Mouse (Mus musculus): ENCODE data around the gene Atxn7l3. TPM values are rescaled to one million over a fixed set of nuclear protein-coding genes. Genes with fewer than 3 reads are reported as not detected.
A peak's percentile ranks its signal among the peaks of the same experiment; 100 is the strongest.

Atxn7l3 gene
- total and polyA plus RNA-seq, 2 experiments from 2014 or later: 26.5 to 166 TPM

DNA sequence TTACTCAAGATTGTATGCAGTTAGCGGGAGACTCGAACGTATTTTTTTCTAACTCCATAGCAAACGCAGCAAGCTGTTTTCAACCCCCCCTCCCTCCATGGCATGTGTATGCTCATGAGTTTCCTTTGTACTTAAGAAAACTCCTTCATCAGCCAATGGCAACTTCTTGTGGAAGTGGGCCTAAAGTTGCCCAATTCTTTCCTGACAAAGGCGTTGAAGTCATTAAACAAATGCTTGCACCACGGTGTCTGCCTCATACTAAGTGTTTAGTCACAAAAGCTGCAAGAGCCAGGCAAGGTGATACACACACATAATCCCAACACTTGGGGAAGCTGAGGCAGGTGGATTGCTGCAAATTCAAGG is 50.2 kb downstream of the Atxn7l3 start:
- H3K4me3 ChIP-seq (ENCODE audit: low read depth, low read length): no peak overlapping the region
- no peak overlapping the region for H3K27ac ChIP-seq (ENCODE audit: low read depth, low read length)
- TF ChIP-seq CTCF (IDR thresholded peaks at IDR 0.05): no peak
- H3K4me2 ChIP-seq (ENCODE audit: low read depth, low read length, poor library complexity, severe bottlenecking): no peak overlapping the region
- 76% methylated on average over 6 of the region's 6 CpGs for WGBS
- DNase-seq (ENCODE audit: low spot score): no peak
- no peaks in the 10 kb centered on the region for H3K27me3 ChIP-seq (ENCODE audit: insufficient read depth, low read length)
- peaks cover 5% of the 10 kb centered on the region; the same call in 1 of the 2 replicates for H3K4me1 ChIP-seq (ENCODE audit: insufficient read depth, low read length)
- no peaks in the 10 kb centered on the region for H3K36me3 ChIP-seq (ENCODE audit: insufficient read depth, low read length)
- H3K9me3 ChIP-seq (ENCODE audit: low read length): no peaks in the 10 kb centered on the region
- H3K9ac ChIP-seq (replicated peaks; ENCODE audit: low read length, poor library complexity, severe bottlenecking): no peak overlapping the region
- no peak for ATAC-seq (ENCODE audit: low FRiP score)

DNA sequence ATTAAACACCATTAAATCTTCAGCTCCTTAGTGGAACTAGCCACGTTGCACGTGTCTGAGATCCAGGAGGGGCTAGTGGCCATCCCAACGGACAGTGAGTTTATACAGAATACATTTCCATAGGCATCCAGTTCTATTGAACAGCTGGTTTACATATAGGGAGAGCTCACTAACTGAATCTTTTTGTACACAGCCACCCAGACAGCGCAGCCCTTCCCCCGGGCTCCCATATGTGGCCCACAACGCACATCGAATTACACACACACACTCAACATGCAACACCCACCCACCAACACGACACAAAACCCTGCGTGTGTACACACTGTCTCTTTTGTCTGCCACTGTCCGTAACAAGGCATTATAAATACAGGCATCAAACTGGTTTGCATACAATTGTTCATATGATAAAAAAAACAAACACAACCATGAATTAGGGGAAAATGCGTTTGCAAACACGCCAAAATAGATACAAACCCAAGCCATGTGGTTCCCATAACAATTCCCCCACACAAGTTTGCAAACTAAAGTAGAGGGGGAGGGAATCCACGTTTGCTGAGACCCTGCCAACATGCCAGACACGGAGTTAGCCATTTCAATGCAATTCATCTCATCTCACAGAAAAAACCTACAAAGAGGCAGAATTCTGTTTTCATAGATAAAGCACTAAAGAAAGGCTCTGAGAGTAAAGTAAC is 50.7 kb downstream of the Atxn7l3 start:
- DNase-seq (ENCODE audit: low spot score): no peak
- peaks cover 5% of the 10 kb centered on the region; the same call in 1 of the 2 replicates for H3K4me1 ChIP-seq (ENCODE audit: insufficient read depth, low read length)
- no peaks in the 10 kb centered on the region for H3K36me3 ChIP-seq (ENCODE audit: insufficient read depth, low read length)
- H3K4me3 ChIP-seq (ENCODE audit: low read depth, low read length): peak overlapping the region; percentile 37
- no peak for TF ChIP-seq CTCF (IDR thresholded peaks at IDR 0.05)
- H3K4me2 ChIP-seq (ENCODE audit: low read depth, low read length, poor library complexity, severe bottlenecking): peak overlapping the region; percentile 64
- peak overlapping the region; percentile 59 for H3K27ac ChIP-seq (ENCODE audit: low read depth, low read length)
- 0 out of 2 replicates have a peak, but pooled peaks have one; percentile 10 for ATAC-seq (ENCODE audit: low FRiP score)
- WGBS: 39% methylated on average over 14 of the region's 14 CpGs
- no peaks in the 10 kb centered on the region for H3K27me3 ChIP-seq (ENCODE audit: insufficient read depth, low read length)
- H3K9me3 ChIP-seq (ENCODE audit: low read length): no peaks in the 10 kb centered on the region
- peak overlapping the region; percentile 63 for H3K9ac ChIP-seq (replicated peaks; ENCODE audit: low read length, poor library complexity, severe bottlenecking)

DNA sequence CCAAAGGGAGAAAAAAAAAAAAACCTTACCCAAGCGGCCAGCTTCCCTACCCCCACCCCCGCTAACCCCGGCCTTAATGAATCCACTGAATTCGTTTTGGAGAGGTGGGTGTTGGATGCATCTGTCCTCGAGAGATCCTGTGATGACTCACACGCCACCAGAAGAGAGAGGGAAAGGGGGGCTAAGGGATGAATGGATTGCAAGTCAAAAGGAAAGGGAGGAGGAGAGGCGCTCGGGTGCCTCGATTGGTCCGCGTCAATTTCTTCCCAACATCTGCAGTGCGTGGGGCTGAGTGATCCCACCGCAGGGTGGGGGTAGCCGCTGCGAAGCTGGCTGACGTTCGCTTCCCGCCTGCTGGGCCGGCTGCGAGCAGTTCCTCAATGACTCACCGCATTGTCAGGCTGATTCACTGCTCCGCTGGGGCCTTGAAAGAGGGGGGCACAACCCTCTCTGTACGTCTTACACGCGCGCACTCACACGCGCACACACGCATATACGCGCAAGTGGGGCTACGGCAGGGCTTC is 51.4 kb downstream of the Atxn7l3 start:
- under 1% methylated on average over 32 of the region's 32 CpGs for WGBS
- H3K4me3 ChIP-seq (ENCODE audit: low read depth, low read length): peak overlapping the region; percentile 37
- H3K27me3 ChIP-seq (ENCODE audit: insufficient read depth, low read length): no peaks in the 10 kb centered on the region
- peak; percentile 38 for TF ChIP-seq CTCF (IDR thresholded peaks at IDR 0.05)
- no peaks in the 10 kb centered on the region for H3K9me3 ChIP-seq (ENCODE audit: low read length)
- H3K4me2 ChIP-seq (ENCODE audit: low read depth, low read length, poor library complexity, severe bottlenecking): peak overlapping the region; percentile 64
- H3K4me1 ChIP-seq (ENCODE audit: insufficient read depth, low read length): peaks cover 5% of the 10 kb centered on the region; the same call in 1 of the 2 replicates
- DNase-seq (ENCODE audit: low spot score) (peak; percentile 86), ATAC-seq (ENCODE audit: low FRiP score) (peak; percentile 88)
- H3K36me3 ChIP-seq (ENCODE audit: insufficient read depth, low read length): no peaks in the 10 kb centered on the region
- H3K27ac ChIP-seq (ENCODE audit: low read depth, low read length): peak overlapping the region; percentile 59
- peak overlapping the region; percentile 63 for H3K9ac ChIP-seq (replicated peaks; ENCODE audit: low read length, poor library complexity, severe bottlenecking)

DNA sequence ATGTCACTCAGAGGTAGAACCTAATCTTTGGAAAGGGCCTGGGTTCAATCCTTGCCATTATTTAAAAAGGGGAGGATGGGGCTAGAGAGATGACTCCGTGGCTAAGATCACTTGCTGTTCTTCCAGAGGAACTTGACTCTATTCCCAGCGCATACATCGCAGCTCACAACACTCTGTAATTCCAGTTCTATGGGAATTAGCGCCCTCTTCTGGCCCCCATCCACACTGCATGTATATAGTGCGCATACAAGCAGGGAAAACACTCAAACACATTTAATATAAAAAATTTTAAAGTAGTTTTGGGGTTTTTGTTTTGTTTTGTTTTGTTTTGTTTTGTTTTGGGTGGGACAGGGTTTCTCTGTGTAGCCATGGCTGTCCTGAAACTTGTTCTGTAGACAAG is 54.6 kb downstream of the Atxn7l3 start:
- Histone ChIP-seq H3K27ac (ENCODE audit: low read depth, low read length) (no peak overlapping the region), H3K9ac (replicated peaks; ENCODE audit: low read length, poor library complexity, severe bottlenecking) (no peak overlapping the region), H3K36me3 (ENCODE audit: insufficient read depth, low read length) (no peaks in the 10 kb centered on the region), H3K27me3 (ENCODE audit: insufficient read depth, low read length) (no peaks in the 10 kb centered on the region), H3K9me3 (ENCODE audit: low read length) (no peaks in the 10 kb centered on the region), H3K4me2 (ENCODE audit: low read depth, low read length, poor library complexity, severe bottlenecking) (no peak overlapping the region), H3K4me3 (ENCODE audit: low read depth, low read length) (no peak overlapping the region), H3K4me1 (ENCODE audit: insufficient read depth, low read length) (0 out of 2 replicates have a peak, but pooled peaks cover 3% of the 10 kb centered on the region)
- peak; percentile 36 for TF ChIP-seq CTCF (IDR thresholded peaks at IDR 0.05)
- DNase-seq (ENCODE audit: low spot score) (no peak), ATAC-seq (ENCODE audit: low FRiP score) (no peak)
- 58% methylated on average over 5 of the region's 5 CpGs for WGBS

DNA sequence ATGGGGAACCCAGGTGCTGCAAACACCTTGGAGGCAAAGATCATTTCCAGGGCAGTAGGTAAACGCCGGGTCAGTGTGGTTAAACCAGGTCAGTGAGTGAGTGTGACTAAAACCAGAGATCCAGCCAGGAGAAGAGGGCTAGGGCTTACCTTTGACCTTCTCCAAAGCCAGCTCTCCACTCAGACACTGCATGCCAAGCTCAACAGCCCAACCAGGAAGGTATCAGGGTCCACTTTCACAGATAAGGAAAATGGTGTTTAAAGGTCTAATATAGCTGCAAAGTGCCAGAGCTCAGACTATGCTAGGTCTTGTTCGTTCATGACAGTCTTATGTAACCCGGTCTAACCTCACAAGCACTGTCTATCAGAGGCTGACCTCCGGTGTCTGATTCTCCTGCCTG is 55.2 kb downstream of the Atxn7l3 start:
- Histone ChIP-seq H3K27me3 (ENCODE audit: insufficient read depth, low read length) (no peaks in the 10 kb centered on the region), H3K4me2 (ENCODE audit: low read depth, low read length, poor library complexity, severe bottlenecking) (no peak overlapping the region), H3K4me1 (ENCODE audit: insufficient read depth, low read length) (0 out of 2 replicates have a peak, but pooled peaks cover 3% of the 10 kb centered on the region), H3K9ac (replicated peaks; ENCODE audit: low read length, poor library complexity, severe bottlenecking) (no peak overlapping the region), H3K36me3 (ENCODE audit: insufficient read depth, low read length) (no peaks in the 10 kb centered on the region), H3K9me3 (ENCODE audit: low read length) (no peaks in the 10 kb centered on the region), H3K27ac (ENCODE audit: low read depth, low read length) (no peak overlapping the region), H3K4me3 (ENCODE audit: low read depth, low read length) (no peak overlapping the region)
- DNase-seq (ENCODE audit: low spot score) (no peak), ATAC-seq (ENCODE audit: low FRiP score) (no peak)
- 91% methylated on average over 5 of the region's 5 CpGs for WGBS
- TF ChIP-seq CTCF (IDR thresholded peaks at IDR 0.05): no peak

DNA sequence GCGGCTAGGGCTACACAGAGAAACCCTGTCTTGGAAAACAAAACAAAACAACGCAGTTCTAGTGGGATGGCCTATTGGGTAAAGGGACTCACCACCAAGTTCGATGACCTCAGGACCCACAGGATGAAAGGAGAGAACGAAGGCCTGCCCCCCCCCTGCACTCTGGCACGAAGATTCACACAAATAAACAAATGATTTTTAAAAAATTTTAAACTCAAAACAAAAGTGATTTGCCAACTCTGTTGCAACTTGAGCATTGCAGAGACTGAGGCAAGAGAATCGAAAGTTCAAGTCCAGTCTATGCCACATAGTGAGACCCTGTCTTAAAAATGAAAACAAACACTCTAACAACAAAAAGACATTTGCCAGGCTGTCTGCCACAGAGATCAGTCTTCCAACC is 55.8 kb downstream of the Atxn7l3 start:
- Histone ChIP-seq H3K27me3 (ENCODE audit: insufficient read depth, low read length) (no peaks in the 10 kb centered on the region), H3K4me3 (ENCODE audit: low read depth, low read length) (no peak overlapping the region), H3K4me1 (ENCODE audit: insufficient read depth, low read length) (0 out of 2 replicates have a peak, but pooled peaks cover 3% of the 10 kb centered on the region), H3K9me3 (ENCODE audit: low read length) (no peaks in the 10 kb centered on the region), H3K9ac (replicated peaks; ENCODE audit: low read length, poor library complexity, severe bottlenecking) (no peak overlapping the region), H3K36me3 (ENCODE audit: insufficient read depth, low read length) (no peaks in the 10 kb centered on the region), H3K4me2 (ENCODE audit: low read depth, low read length, poor library complexity, severe bottlenecking) (no peak overlapping the region), H3K27ac (ENCODE audit: low read depth, low read length) (no peak overlapping the region)
- WGBS: 87% methylated on average over 6 of the region's 6 CpGs
- TF ChIP-seq CTCF (IDR thresholded peaks at IDR 0.05): no peak
- ATAC-seq (ENCODE audit: low FRiP score) (no peak), DNase-seq (ENCODE audit: low spot score) (no peak)

Other genes with a start within 250 kb of the Atxn7l3 start
- gene Mpp2, start 208.1 kb downstream of the Atxn7l3 start, total RNA-seq (2014; rRNA removed): 59.1 and 68.4 TPM in 2 replicates
- 33.9 and 40.7 TPM in 2 replicates for gene Mpp2, start 208.1 kb downstream of the Atxn7l3 start, polyA plus RNA-seq (2015; fragmentation: Nextera tagmentation; extraction: Ambion mirVana)
- not detected in 2 replicates for gene Ppy, start 195.3 kb downstream of the Atxn7l3 start, total RNA-seq (2014; rRNA removed)
- gene Ppy, start 195.3 kb downstream of the Atxn7l3 start, polyA plus RNA-seq (2015; fragmentation: Nextera tagmentation; extraction: Ambion mirVana): not detected in 2 replicates
- not detected in 2 replicates for gene Pyy, start 188.8 kb downstream of the Atxn7l3 start, total RNA-seq (2014; rRNA removed)
- not detected in 2 replicates for gene Pyy, start 188.8 kb downstream of the Atxn7l3 start, polyA plus RNA-seq (2015; fragmentation: Nextera tagmentation; extraction: Ambion mirVana)
- 0.14 and 0.16 TPM in 2 replicates for gene Nags, start 151.1 kb downstream of the Atxn7l3 start, total RNA-seq (2014; rRNA removed)
- 0.09 and 0.11 TPM in 2 replicates for gene Nags, start 151.1 kb downstream of the Atxn7l3 start, polyA plus RNA-seq (2015; fragmentation: Nextera tagmentation; extraction: Ambion mirVana)
- gene Tmem101, start 140.2 kb downstream of the Atxn7l3 start, total RNA-seq (2014; rRNA removed): 35.2 and 41.1 TPM in 2 replicates
- gene Tmem101, start 140.2 kb downstream of the Atxn7l3 start, polyA plus RNA-seq (2015; fragmentation: Nextera tagmentation; extraction: Ambion mirVana): 42.4 and 44.4 TPM in 2 replicates
- gene Lsm12, start 111.3 kb downstream of the Atxn7l3 start, total RNA-seq (2014; rRNA removed): 77.7 and 86.2 TPM in 2 replicates
- gene Lsm12, start 111.3 kb downstream of the Atxn7l3 start, polyA plus RNA-seq (2015; fragmentation: Nextera tagmentation; extraction: Ambion mirVana): 130 and 147 TPM in 2 replicates
- gene G6pc3, start 107.0 kb downstream of the Atxn7l3 start, total RNA-seq (2014; rRNA removed): 43.1 and 68.5 TPM in 2 replicates
- gene G6pc3, start 107.0 kb downstream of the Atxn7l3 start, polyA plus RNA-seq (2015; fragmentation: Nextera tagmentation; extraction: Ambion mirVana): 42.0 and 48.7 TPM in 2 replicates
- gene Hdac5, start 66.5 kb downstream of the Atxn7l3 start, total RNA-seq (2014; rRNA removed): 183 and 263 TPM in 2 replicates
- gene Hdac5, start 66.5 kb downstream of the Atxn7l3 start, polyA plus RNA-seq (2015; fragmentation: Nextera tagmentation; extraction: Ambion mirVana): 61.9 and 65.9 TPM in 2 replicates
- gene BC030867, start 47.7 kb downstream of the Atxn7l3 start, total RNA-seq (2014; rRNA removed): 2.1 TPM in 2 replicates
- gene BC030867, start 47.7 kb downstream of the Atxn7l3 start, polyA plus RNA-seq (2015; fragmentation: Nextera tagmentation; extraction: Ambion mirVana): 0.53 and 0.60 TPM in 2 replicates
- 2.3 and 2.5 TPM in 2 replicates for gene Asb16, start 27.9 kb downstream of the Atxn7l3 start, total RNA-seq (2014; rRNA removed)
- gene Asb16, start 27.9 kb downstream of the Atxn7l3 start, polyA plus RNA-seq (2015; fragmentation: Nextera tagmentation; extraction: Ambion mirVana): 0.28 and 0.32 TPM in 2 replicates
- gene Tmub2, start 11.7 kb downstream of the Atxn7l3 start, total RNA-seq (2014; rRNA removed): 80.5 and 90.8 TPM in 2 replicates
- 65.4 and 73.9 TPM in 2 replicates for gene Tmub2, start 11.7 kb downstream of the Atxn7l3 start, polyA plus RNA-seq (2015; fragmentation: Nextera tagmentation; extraction: Ambion mirVana)
- 64.3 and 71.4 TPM in 2 replicates for gene Ubtf, start 23.1 kb upstream of the Atxn7l3 start, total RNA-seq (2014; rRNA removed)
- 56.3 and 64.3 TPM in 2 replicates for gene Ubtf, start 23.1 kb upstream of the Atxn7l3 start, polyA plus RNA-seq (2015; fragmentation: Nextera tagmentation; extraction: Ambion mirVana)
- gene Slc4a1, start 69.6 kb upstream of the Atxn7l3 start, total RNA-seq (2014; rRNA removed): 0.33 and 1.1 TPM in 2 replicates
- gene Slc4a1, start 69.6 kb upstream of the Atxn7l3 start, polyA plus RNA-seq (2015; fragmentation: Nextera tagmentation; extraction: Ambion mirVana): 0.27 and 0.42 TPM in 2 replicates
- 379 and 397 TPM in 2 replicates for gene Rundc3a, start 96.8 kb upstream of the Atxn7l3 start, total RNA-seq (2014; rRNA removed)
- 127 and 133 TPM in 2 replicates for gene Rundc3a, start 96.8 kb upstream of the Atxn7l3 start, polyA plus RNA-seq (2015; fragmentation: Nextera tagmentation; extraction: Ambion mirVana)
- gene Slc25a39, start 111.3 kb upstream of the Atxn7l3 start, total RNA-seq (2014; rRNA removed): 139 and 176 TPM in 2 replicates
- 132 and 148 TPM in 2 replicates for gene Slc25a39, start 111.3 kb upstream of the Atxn7l3 start, polyA plus RNA-seq (2015; fragmentation: Nextera tagmentation; extraction: Ambion mirVana)
- gene Grn, start 133.7 kb upstream of the Atxn7l3 start, total RNA-seq (2014; rRNA removed): 74.2 and 78.0 TPM in 2 replicates
- 90.4 and 91.7 TPM in 2 replicates for gene Grn, start 133.7 kb upstream of the Atxn7l3 start, polyA plus RNA-seq (2015; fragmentation: Nextera tagmentation; extraction: Ambion mirVana)
- gene Fam171a2, start 151.1 kb upstream of the Atxn7l3 start, total RNA-seq (2014; rRNA removed): 584 and 605 TPM in 2 replicates
- 22.5 and 25.4 TPM in 2 replicates for gene Fam171a2, start 151.1 kb upstream of the Atxn7l3 start, polyA plus RNA-seq (2015; fragmentation: Nextera tagmentation; extraction: Ambion mirVana)
- 2.6 and 4.7 TPM in 2 replicates for gene Itga2b, start 173.5 kb upstream of the Atxn7l3 start, total RNA-seq (2014; rRNA removed)
- gene Itga2b, start 173.5 kb upstream of the Atxn7l3 start, polyA plus RNA-seq (2015; fragmentation: Nextera tagmentation; extraction: Ambion mirVana): 15.4 and 15.5 TPM in 2 replicates